Mouse (Mus musculus) large intestine, adult 2 months (tissue): ENCODE measurements around the gene Ttc3. TPM values are rescaled to one million over a fixed set of nuclear protein-coding genes. Genes with fewer than 3 reads are reported as not detected.
"Not testable (repeated sequence)": the region's sequence is repeated elsewhere in the genome, so short reads cannot be mapped to it uniquely, and the experiment has no call there.

ENCODE experiments used
- DNase-seq: peaks from one replicate; pipeline ENCODE4 v3.0.0-alpha.2; 2012; ENCODE audit warnings: low read depth, low spot score
- WGBS: fragments of 180-500 bp; shearing (Covaris S2); methylation state at CpG from one replicate; pipeline ENCODE4 v1.1.7; 2018; 5-methylcytosine and 5-hydroxymethylcytosine counted together
- polyA plus RNA-seq: library from polyadenylated mRNA; depleted of rRNA; stranded (reverse); fragments of >200 nt; gene quantifications from 2 replicates; pipeline ENCODE4 v1.2.3, GENCODE M21; 2012; rRNA removed

Gene Ttc3
- polyA plus RNA-seq: 8.1 and 16.0 TPM in 2 replicates

GRCm38 (mm10) chr16:94370173-94370914 is at the start of gene Ttc3:
Gene Ttc3 (plus strand): TSS chr16:94370618.
- peak; percentile 28 for DNase-seq
- under 1% methylated on average over 79 of the region's 79 CpGs for WGBS

GRCm38 (mm10) chr16:94323681-94324080 is 46.7 kb upstream of the Ttc3 start:
- no peak for DNase-seq
- 64% methylated on average over 5 of the region's 5 CpGs for WGBS

GRCm38 (mm10) chr16:94326008-94326407 is 44.4 kb upstream of the Ttc3 start:
- no peak for DNase-seq
- 90% methylated on average over 3 of the region's 3 CpGs for WGBS

GRCm38 (mm10) chr16:94327781-94328711 is 42.4 kb upstream of the Ttc3 start, which contains the start of gene Ripply3:
Gene Ripply3 (plus strand): TSS chr16:94328420.
- WGBS: 1% methylated on average over 63 of the region's 63 CpGs
- no peak for DNase-seq

GRCm38 (mm10) chr16:94328881-94329867 is 41.2 kb upstream of the Ttc3 start:
- WGBS: 43% methylated on average over 25 of the region's 25 CpGs
- no peak for DNase-seq

- 97% methylated on average over 5 of the region's 5 CpGs for WGBS
- DNase-seq: no peak
Measured at GRCm38 (mm10) chr16:94330429-94330828, 40.0 kb upstream of the Ttc3 start.

- DNase-seq: no peak
- WGBS: 89% methylated on average over 9 of the region's 9 CpGs
Measured at GRCm38 (mm10) chr16:94331233-94331885, 39.1 kb upstream of the Ttc3 start.

GRCm38 (mm10) chr16:94331886-94332252 is 38.5 kb upstream of the Ttc3 start:
- no peak for DNase-seq
- WGBS: 73% methylated on average over 5 of the region's 5 CpGs

- DNase-seq: no peak
- 43% methylated on average over 5 of the region's 5 CpGs for WGBS
Measured at GRCm38 (mm10) chr16:94335656-94336055, 34.8 kb upstream of the Ttc3 start.

- DNase-seq: not testable (repeated sequence)
- WGBS: 92% methylated on average over 20 of the region's 22 CpGs
Measured at GRCm38 (mm10) chr16:94339164-94340160, 31.0 kb upstream of the Ttc3 start.

- no peak for DNase-seq
- WGBS: 74% methylated on average over 1 of the region's 1 CpGs
Measured at GRCm38 (mm10) chr16:94345733-94346132, 24.7 kb upstream of the Ttc3 start.

GRCm38 (mm10) chr16:94347080-94347731 is 23.2 kb upstream of the Ttc3 start:
- DNase-seq: no peak
- WGBS: 71% methylated on average over 7 of the region's 7 CpGs

GRCm38 (mm10) chr16:94348779-94349178 is 21.6 kb upstream of the Ttc3 start:
- WGBS: 73% methylated on average over 2 of the region's 2 CpGs
- DNase-seq: no peak

- WGBS: 57% methylated on average over 11 of the region's 11 CpGs
- DNase-seq: no peak
Measured at GRCm38 (mm10) chr16:94349588-94350286, 20.7 kb upstream of the Ttc3 start.

GRCm38 (mm10) chr16:94350287-94350677 is 20.1 kb upstream of the Ttc3 start:
- 68% methylated on average over 10 of the region's 10 CpGs for WGBS
- DNase-seq: no peak

- WGBS: 29% methylated on average over 9 of the region's 9 CpGs
Measured at GRCm38 (mm10) chr16:94354450-94354849, 16.0 kb upstream of the Ttc3 start.

GRCm38 (mm10) chr16:94356046-94356445 is 14.4 kb upstream of the Ttc3 start:
- WGBS: 31% methylated on average over 7 of the region's 7 CpGs
- DNase-seq: no peak

More at GRCm38 (mm10) chr16:94354450-94354849, 16.0 kb upstream of the Ttc3 start:
- no peak for DNase-seq
